Mouse (Mus musculus): ENCODE data around the gene 1700020N01Rik. TPM values are rescaled to one million over a fixed set of nuclear protein-coding genes. Genes with fewer than 3 reads are reported as not detected.

Gene 1700020N01Rik
- polyA plus RNA-seq, 1 experiment from 2014 or later = not detected

DNA sequence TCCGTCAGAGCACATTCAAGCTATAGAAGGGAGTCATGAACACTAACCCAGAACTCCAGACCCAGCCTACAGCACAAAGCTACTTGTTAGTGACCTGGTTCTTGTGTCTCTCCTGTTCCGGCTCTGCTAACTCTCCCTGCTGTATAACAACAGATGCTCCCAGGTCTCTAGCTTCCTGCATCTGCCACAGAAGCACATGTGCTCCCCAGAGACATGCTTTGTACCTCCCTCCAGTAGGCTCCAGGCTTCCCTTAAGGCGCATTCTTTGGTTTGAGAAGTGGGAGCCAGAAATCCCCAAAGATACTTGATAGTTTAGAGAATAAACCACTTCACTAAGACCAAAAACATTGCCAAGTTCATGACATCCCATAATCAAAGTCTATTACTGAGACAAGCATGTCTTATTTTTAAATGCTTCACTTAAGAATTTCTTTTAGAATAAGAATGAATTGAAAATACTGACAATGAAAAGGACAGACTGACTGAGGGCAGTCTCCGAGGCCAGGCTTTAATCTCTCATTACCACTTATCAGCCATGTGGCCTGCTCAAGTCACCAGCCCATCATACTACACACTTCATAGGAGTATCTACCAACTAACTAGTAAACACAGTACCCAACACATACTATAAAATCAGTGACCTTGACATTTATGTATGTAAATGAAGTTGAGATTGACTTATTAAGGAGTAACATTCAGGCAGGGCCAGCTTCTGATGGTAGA is 43.2 kb downstream of the 1700020N01Rik start:
- Histone ChIP-seq H3K36me3 (no peaks in the 10 kb centered on the region), H3K27me3 (no peaks in the 10 kb centered on the region), H3K4me1 (peaks cover 3% of the 10 kb centered on the region; the same call in 1 of the 2 replicates), H3K27ac (no peak overlapping the region), H3K4me3 (no peak overlapping the region), H3K4me2 (no peak overlapping the region), H3K9me3 (no peaks in the 10 kb centered on the region), H3K9ac (no peak overlapping the region)
- 77% methylated on average over 4 of the region's 4 CpGs for WGBS
- ATAC-seq (ENCODE audit: insufficient number of reproducible peaks, low FRiP score, low TSS enrichment, low read depth) = no peak

DNA sequence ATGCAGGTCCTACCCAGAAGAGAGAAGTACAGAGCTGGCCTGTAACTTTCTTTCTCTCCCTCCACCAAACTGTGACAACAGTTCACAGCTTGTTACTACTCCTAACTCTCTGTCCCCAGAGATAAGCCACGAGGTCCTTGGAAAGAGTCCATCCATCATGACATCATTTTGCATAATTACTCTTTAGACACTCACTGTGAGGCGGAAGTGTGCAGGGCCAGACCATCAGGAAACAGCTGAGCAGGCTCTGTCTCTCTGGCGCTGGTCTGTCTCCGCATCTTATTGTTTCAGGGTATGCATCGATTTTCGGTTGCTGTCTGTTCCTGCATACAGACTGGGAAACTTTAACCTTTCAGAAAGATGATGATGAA is 43.8 kb downstream of the 1700020N01Rik start:
- H3K27ac ChIP-seq = no peak overlapping the region
- 67% methylated on average over 6 of the region's 6 CpGs for WGBS

DNA sequence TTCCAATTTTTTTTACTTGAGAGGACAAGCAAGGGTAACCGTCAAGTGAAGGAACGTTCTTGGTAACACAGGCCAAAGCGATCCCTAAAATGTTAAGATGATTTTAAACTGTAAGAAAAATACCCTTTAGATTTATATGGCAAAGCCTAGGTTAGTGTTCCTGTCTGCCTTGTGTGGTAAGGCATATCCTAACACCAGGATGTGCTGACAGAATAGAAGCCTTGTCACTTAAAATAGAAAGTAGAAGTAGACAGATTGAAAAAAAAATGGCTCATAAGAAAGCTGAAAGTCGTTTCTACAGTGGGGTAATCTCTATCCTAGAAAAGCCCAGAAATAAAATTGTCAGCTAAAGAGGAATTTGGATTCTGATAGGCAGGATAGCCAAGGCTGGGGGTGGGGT is 58.4 kb downstream of the 1700020N01Rik start:
- ATAC-seq (ENCODE audit: insufficient number of reproducible peaks, low FRiP score, low TSS enrichment, low read depth) = no peak
- WGBS = 82% methylated on average over 4 of the region's 4 CpGs
- H3K4me2 ChIP-seq = no peak overlapping the region

More for the DNA sequence above, 43.8 kb downstream of the 1700020N01Rik start:
- Histone ChIP-seq H3K4me2 (no peak overlapping the region), H3K9ac (no peak overlapping the region), H3K27me3 (no peaks in the 10 kb centered on the region), H3K9me3 (no peaks in the 10 kb centered on the region), H3K4me3 (no peak overlapping the region), H3K4me1 (no peaks in the 10 kb centered on the region), H3K36me3 (no peaks in the 10 kb centered on the region)
- no peak for ATAC-seq (ENCODE audit: insufficient number of reproducible peaks, low FRiP score, low TSS enrichment, low read depth)

DNA sequence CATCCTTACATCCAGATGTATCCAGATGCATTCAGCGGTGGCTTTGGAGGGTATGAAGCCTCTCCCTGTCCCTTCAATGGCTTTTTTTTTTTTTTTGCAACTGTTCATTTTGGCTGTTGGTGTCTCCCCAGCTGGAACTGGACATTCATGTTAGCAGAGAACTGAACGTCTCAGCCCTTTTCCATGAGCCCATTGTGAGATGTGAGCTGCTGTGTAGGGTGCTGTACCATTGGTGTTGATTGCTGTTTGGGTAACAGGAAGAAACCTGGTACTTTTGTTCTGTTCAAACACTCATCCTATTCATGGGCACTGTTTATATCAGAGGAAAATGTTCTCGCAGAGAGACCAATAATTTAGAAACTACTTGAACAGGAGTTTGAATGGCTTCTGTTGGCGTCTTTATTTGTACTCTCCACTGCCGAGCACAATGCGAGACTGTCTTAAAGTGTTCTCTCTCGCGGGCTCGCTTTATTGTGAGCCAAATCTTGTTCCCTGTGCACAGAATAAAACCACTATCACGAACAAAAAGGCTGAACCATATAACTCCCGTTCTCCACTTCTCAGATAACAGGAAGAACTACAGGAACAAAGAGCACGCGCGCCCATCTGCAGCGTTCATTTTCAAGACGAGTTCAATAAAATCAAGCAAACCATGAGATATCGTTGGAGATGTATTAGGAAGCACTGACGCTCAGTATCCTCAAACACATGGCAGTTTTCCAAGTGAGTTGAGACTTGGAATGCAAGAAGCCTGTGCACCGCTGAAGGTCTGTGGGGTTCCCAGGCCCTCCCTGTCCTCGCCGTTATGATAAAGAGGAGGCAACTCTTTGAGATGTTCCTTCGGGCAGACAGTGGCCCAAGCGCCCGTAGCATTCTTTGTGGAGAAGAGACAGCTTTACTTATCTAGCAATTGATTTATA is 59.7 kb downstream of the 1700020N01Rik start:
- Histone ChIP-seq H3K4me1 (no peaks in the 10 kb centered on the region), H3K27me3 (no peaks in the 10 kb centered on the region), H3K36me3 (no peaks in the 10 kb centered on the region), H3K9me3 (no peaks in the 10 kb centered on the region), H3K4me3 (no peak overlapping the region), H3K27ac (no peak overlapping the region), H3K9ac (no peak overlapping the region), H3K4me2 (no peak overlapping the region)
- WGBS = 87% methylated on average over 24 of the region's 24 CpGs
- no peak for ATAC-seq (ENCODE audit: insufficient number of reproducible peaks, low FRiP score, low TSS enrichment, low read depth)

More for the DNA sequence above, 58.4 kb downstream of the 1700020N01Rik start:
- H3K36me3 ChIP-seq = no peaks in the 10 kb centered on the region
- no peaks in the 10 kb centered on the region for H3K9me3 ChIP-seq
- H3K9ac ChIP-seq = no peak overlapping the region
- H3K4me3 ChIP-seq = no peak overlapping the region
- H3K27ac ChIP-seq = no peak overlapping the region
- H3K4me1 ChIP-seq = no peaks in the 10 kb centered on the region
- H3K27me3 ChIP-seq = no peaks in the 10 kb centered on the region

DNA sequence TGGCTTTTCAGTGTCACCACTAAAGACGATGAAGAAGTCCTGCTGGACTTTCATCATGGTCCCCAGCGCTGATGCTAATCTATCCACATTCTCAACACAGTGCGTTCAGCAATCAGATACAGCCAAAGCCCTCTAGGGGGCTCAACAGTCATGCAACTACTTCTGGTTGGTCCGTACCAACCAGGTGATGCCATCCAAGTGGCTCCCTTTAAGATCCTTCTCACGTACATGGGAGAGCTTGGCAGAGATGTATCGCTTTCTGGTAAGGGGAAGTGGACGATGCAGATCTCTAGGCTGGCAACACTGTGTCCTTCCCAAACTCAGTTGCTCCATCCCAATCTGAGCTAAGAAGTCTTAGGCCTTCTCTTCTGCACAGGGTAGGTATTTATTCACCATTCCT is 60.5 kb downstream of the 1700020N01Rik start:
- H3K27me3 ChIP-seq = no peaks in the 10 kb centered on the region
- no peak overlapping the region for H3K4me2 ChIP-seq
- H3K27ac ChIP-seq = no peak overlapping the region
- no peaks in the 10 kb centered on the region for H3K9me3 ChIP-seq
- no peak overlapping the region for H3K4me3 ChIP-seq
- no peak overlapping the region for H3K9ac ChIP-seq
- H3K4me1 ChIP-seq = no peaks in the 10 kb centered on the region
- no peaks in the 10 kb centered on the region for H3K36me3 ChIP-seq
- ATAC-seq (ENCODE audit: insufficient number of reproducible peaks, low FRiP score, low TSS enrichment, low read depth) = no peak
- 92% methylated on average over 7 of the region's 7 CpGs for WGBS

DNA sequence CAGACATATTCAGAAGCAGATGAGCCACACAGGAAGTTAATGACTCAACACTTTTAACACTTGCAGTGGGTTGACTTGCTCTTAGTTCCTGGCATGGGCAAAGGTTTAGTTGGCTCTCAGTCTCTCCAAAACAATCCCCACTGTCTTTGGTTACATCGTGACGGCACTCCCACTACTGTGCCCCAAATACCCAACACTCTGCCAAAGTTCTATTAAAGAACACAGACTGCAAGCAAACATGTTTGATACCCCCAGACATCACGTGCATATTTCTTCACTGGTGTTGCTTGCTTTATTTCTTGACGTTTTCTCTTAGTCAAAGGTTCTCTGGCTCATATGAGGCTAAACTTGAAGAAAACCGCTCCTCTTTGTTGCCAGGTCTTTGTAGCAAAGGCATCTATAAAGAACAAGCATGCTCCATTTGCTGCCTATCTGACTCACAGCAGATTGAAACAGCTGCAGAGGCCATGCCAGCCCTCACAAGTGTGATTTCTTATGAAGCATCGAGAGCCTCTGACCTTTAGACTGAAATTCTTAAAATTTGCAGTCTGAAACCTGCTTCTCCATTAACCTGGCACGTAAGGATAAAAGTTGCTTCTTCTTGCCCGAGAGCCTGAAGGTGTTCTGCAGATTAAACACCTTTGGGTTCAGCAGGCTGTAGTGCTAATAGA is 66.8 kb downstream of the 1700020N01Rik start:
- Histone ChIP-seq H3K9ac (no peak overlapping the region), H3K4me3 (no peak overlapping the region), H3K9me3 (no peaks in the 10 kb centered on the region), H3K4me1 (no peaks in the 10 kb centered on the region), H3K36me3 (no peaks in the 10 kb centered on the region), H3K27ac (no peak overlapping the region), H3K4me2 (no peak overlapping the region), H3K27me3 (no peaks in the 10 kb centered on the region)
- ATAC-seq (ENCODE audit: insufficient number of reproducible peaks, low FRiP score, low TSS enrichment, low read depth) = no peak
- WGBS = 70% methylated on average over 8 of the region's 8 CpGs

DNA sequence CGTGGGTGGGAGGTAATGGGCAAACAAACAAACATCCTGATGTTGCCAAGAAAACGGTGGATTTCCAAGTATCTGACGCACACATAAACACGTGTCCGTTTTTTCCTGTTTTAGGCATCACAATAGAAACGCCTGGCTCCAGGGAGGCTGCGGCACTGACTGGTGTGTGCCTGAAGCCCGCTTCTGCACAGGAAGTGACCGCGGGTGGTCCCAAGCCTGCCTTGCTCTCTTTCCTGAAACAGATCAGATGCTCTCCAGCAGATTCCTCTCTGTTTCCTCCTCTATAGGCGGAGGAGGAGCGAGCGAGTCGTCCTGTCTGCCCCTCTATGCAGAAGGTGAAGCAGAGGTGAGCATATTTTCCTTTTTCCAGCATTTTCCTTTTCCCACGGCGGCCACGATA is 76.0 kb downstream of the 1700020N01Rik start:
- H3K4me2 ChIP-seq = 0 out of 2 replicates have a peak overlapping the region, but pooled peaks have one; percentile 12
- no peaks in the 10 kb centered on the region for H3K27me3 ChIP-seq
- 43% methylated on average over 17 of the region's 17 CpGs for WGBS
- no peaks in the 10 kb centered on the region for H3K36me3 ChIP-seq
- H3K27ac ChIP-seq = peak overlapping the region; percentile 62; the same call in 1 of the 2 replicates
- no peaks in the 10 kb centered on the region; the same call in 1 of the 2 replicates for H3K9me3 ChIP-seq
- H3K9ac ChIP-seq = no peak overlapping the region
- no peak overlapping the region for H3K4me3 ChIP-seq
- H3K4me1 ChIP-seq = peaks cover 6% of the 10 kb centered on the region
- ATAC-seq (ENCODE audit: insufficient number of reproducible peaks, low FRiP score, low TSS enrichment, low read depth) = no peak

DNA sequence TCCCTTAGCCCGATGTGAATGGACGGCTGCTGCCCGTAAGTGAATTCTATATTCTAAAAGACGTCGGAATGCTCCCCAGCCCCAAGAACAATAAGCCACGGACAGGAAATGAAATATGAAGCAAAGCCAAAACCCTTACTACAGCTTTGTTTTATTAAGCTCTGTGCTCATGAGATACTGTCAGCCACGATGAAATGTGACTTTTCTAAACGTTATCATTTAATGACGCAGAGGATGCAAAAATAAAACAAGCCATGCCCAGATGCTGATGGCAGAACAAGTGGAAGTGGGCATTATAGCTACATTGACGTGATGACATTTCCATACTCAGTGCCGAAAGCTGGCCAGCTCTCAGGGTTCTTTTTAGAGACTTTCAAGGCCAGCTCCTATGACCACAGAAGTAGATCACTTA is 76.8 kb downstream of the 1700020N01Rik start:
- no peak for ATAC-seq (ENCODE audit: insufficient number of reproducible peaks, low FRiP score, low TSS enrichment, low read depth)
- Histone ChIP-seq H3K36me3 (no peaks in the 10 kb centered on the region), H3K27me3 (no peaks in the 10 kb centered on the region), H3K9ac (no peak overlapping the region), H3K4me3 (no peak overlapping the region), H3K4me1 (peaks cover 6% of the 10 kb centered on the region), H3K27ac (peak overlapping the region; percentile 67), H3K4me2 (no peak overlapping the region), H3K9me3 (no peaks in the 10 kb centered on the region; the same call in 1 of the 2 replicates)
- 48% methylated on average over 11 of the region's 11 CpGs for WGBS

DNA sequence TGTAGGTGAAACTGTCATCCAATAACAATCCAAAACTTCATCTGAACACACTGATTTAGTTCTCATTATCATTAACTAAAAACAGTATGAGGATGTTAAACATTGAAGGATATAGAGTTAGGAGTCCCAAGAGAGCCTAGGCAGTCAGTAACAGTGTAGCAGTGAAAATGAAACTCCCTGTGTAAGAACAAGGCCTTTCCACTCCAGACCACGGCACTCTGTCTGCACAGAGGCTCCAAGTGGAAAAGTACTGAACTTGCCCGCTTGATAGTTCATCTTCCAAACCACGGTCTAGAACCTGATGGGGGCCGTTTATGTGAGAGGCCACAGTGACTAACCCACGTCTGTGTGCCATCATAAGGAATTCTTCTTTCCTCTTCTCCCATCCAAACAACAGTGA is 77.2 kb downstream of the 1700020N01Rik start:
- no peak for ATAC-seq (ENCODE audit: insufficient number of reproducible peaks, low FRiP score, low TSS enrichment, low read depth)
- H3K27me3 ChIP-seq = no peaks in the 10 kb centered on the region
- peak overlapping the region; percentile 67 for H3K27ac ChIP-seq
- no peak overlapping the region for H3K9ac ChIP-seq
- H3K36me3 ChIP-seq = no peaks in the 10 kb centered on the region
- no peak overlapping the region for H3K4me2 ChIP-seq
- H3K4me1 ChIP-seq = peaks cover 6% of the 10 kb centered on the region
- no peak overlapping the region for H3K4me3 ChIP-seq
- H3K9me3 ChIP-seq = no peaks in the 10 kb centered on the region; the same call in 1 of the 2 replicates
- WGBS = 61% methylated on average over 5 of the region's 5 CpGs
